Mouse (Mus musculus) liver, adult 2 months (tissue): ENCODE results near the gene Uncx.

Source experiments
- CTCF ChIP-seq: fragments of 200-500 bp; IDR thresholded peaks from 2 replicates; pipeline ENCODE4 v1.5.1; 2011; ENCODE audit warnings: low read depth, low read length, control low read depth
- POLR2A ChIP-seq: fragments of 200-500 bp; IDR thresholded peaks from 2 replicates; pipeline ENCODE4 v1.6.1; 2011; ENCODE audit warnings: low read length, control low read depth; ENCODE audit not compliant: insufficient read depth; ENCODE audit errors: extremely low read depth

DNA sequence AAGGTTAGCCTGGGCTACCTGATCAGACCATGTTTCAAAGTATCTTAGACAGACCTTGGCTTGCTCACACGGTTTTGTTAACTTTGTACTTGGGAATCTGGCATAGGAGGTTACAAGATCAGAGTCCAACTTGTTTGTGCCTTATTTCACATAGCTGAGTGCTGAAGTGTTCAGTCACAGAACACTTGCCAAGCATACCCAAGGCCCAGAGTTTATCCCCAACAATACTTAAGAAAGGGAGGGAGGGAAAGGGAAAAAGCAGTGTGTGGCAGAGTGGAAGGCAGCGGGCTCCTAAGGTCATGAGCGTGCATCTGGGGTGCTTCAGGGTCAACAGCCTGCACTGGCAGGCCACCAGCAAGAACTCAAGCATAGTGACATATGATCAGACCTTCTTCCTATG is 48.7 kb downstream of the Uncx start:
- TF ChIP-seq POLR2A (no peak), CTCF (no peak)
